Mouse (Mus musculus) forebrain, embryonic 12.5 days (tissue): ENCODE data around the gene Iqcf5. TPM values are rescaled to one million over a fixed set of nuclear protein-coding genes. Genes with fewer than 3 reads are reported as not detected.

Experiments
- ATAC-seq: fragments of 200-750 bp; cut with Nextera tagmentation; 2 replicates; pipeline ENCODE4 v1.8.0; 2017; ENCODE audit warnings: moderate TSS enrichment; ENCODE audit not compliant: low FRiP score
- H3K27ac ChIP-seq: fragments of 300-500 bp; sonication (generic); 2 replicates; pipeline ENCODE4 v1.5.1; 2016; ENCODE audit warnings: mild to moderate bottlenecking
- H3K27me3 ChIP-seq: fragments of 300-500 bp; sonication (generic); 2 replicates; pipeline ENCODE4 v1.6.1; 2016; ENCODE audit warnings: mild to moderate bottlenecking
- H3K36me3 ChIP-seq: fragments of 300-500 bp; sonication (generic); replicated peaks from 2 replicates; pipeline ENCODE4 v1.6.1; 2016; ENCODE audit warnings: mild to moderate bottlenecking
- H3K4me1 ChIP-seq: fragments of 300-500 bp; sonication (generic); 2 replicates; pipeline ENCODE4 v1.6.1; 2016
- H3K4me2 ChIP-seq: fragments of 300-500 bp; sonication (generic); 2 replicates; pipeline ENCODE4 v1.6.1; 2016; ENCODE audit warnings: mild to moderate bottlenecking, moderate library complexity
- H3K4me3 ChIP-seq: fragments of 300-500 bp; sonication (generic); replicated peaks from 2 replicates; pipeline ENCODE4 v1.5.1; 2016; ENCODE audit warnings: mild to moderate bottlenecking
- H3K9ac ChIP-seq: fragments of 300-500 bp; sonication (generic); 2 replicates; pipeline ENCODE4 v1.6.1; 2016; ENCODE audit warnings: mild to moderate bottlenecking
- H3K9me3 ChIP-seq: fragments of 300-500 bp; sonication (generic); 2 replicates; pipeline ENCODE4 v1.6.1; 2016
- WGBS: fragments of 180-500 bp; shearing (Covaris S2); methylation state at CpG from one replicate; pipeline ENCODE4 v1.1.7; 2016; 5-methylcytosine and 5-hydroxymethylcytosine counted together
- polyA plus RNA-seq: library from polyadenylated mRNA; unstranded; fragments of >200 nt; fragmentation: Nextera tagmentation; extraction: Ambion mirVana; gene quantifications from 2 replicates; pipeline ENCODE4 v1.2.1, GENCODE M21; 2016

Iqcf5 gene
- polyA plus RNA-seq = not detected in 2 replicates

GRCm38 (mm10) chr9:106514273-106514672, at the start of gene Iqcf5:
Iqcf5 (plus strand) TSS chr9:106514573.
- Histone ChIP-seq H3K4me1 (no peaks in the 10 kb centered on the region), H3K36me3 (no peaks in the 10 kb centered on the region), H3K9me3 (no peaks in the 10 kb centered on the region), H3K4me2 (no peak within 1 kb of the TSS), H3K9ac (no peak within 1 kb of the TSS), H3K27ac (no peak within 1 kb of the TSS), H3K27me3 (no peaks in the 10 kb centered on the region), H3K4me3 (no peak within 1 kb of the TSS)
- 89% methylated on average over 4 of the region's 4 CpGs for WGBS
- ATAC-seq = no peak

- Histone ChIP-seq H3K4me3 (peak overlapping the region; percentile 46), H3K36me3 (peaks cover 53% of the 10 kb centered on the region), H3K27me3 (peaks cover 19% of the 10 kb centered on the region), H3K27ac (peak overlapping the region; percentile 67), H3K9me3 (no peaks in the 10 kb centered on the region), H3K4me1 (peaks cover 33% of the 10 kb centered on the region), H3K9ac (peak overlapping the region; percentile 66), H3K4me2 (peak overlapping the region; percentile 84)
- peak; percentile 76 for ATAC-seq
- WGBS = 1% methylated on average over 93 of the region's 99 CpGs
These were observed 49.4 kb upstream of the Iqcf5 start for GRCm38 (mm10) chr9:106464751-106465541.

GRCm38 (mm10) chr9:106465571-106466200, 48.7 kb upstream of the Iqcf5 start, which contains the start of gene Gpr62:
Gpr62 (minus strand) TSS chr9:106465938.
- Histone ChIP-seq H3K9ac (peak within 1 kb of the TSS; percentile 66), H3K4me1 (peaks cover 25% of the 10 kb centered on the region), H3K9me3 (no peaks in the 10 kb centered on the region), H3K4me3 (peak within 1 kb of the TSS; percentile 46), H3K27me3 (peaks cover 19% of the 10 kb centered on the region), H3K27ac (peak within 1 kb of the TSS; percentile 67), H3K36me3 (peaks cover 45% of the 10 kb centered on the region), H3K4me2 (peak within 1 kb of the TSS; percentile 84)
- peak; percentile 16 for ATAC-seq
- WGBS = 32% methylated on average over 26 of the region's 26 CpGs

GRCm38 (mm10) chr9:106466721-106467120, 47.7 kb upstream of the Iqcf5 start:
- no peak overlapping the region for H3K27ac ChIP-seq
- no peak for ATAC-seq
- no peaks in the 10 kb centered on the region for H3K9me3 ChIP-seq
- no peak overlapping the region for H3K4me2 ChIP-seq
- peaks cover 20% of the 10 kb centered on the region for H3K27me3 ChIP-seq
- 94% methylated on average over 6 of the region's 6 CpGs for WGBS
- peaks cover 35% of the 10 kb centered on the region for H3K36me3 ChIP-seq
- no peak overlapping the region for H3K9ac ChIP-seq
- peaks cover 26% of the 10 kb centered on the region for H3K4me1 ChIP-seq
- H3K4me3 ChIP-seq = no peak overlapping the region

- H3K27ac ChIP-seq = no peak overlapping the region
- H3K9ac ChIP-seq = no peak overlapping the region
- ATAC-seq = no peak
- peaks cover 25% of the 10 kb centered on the region for H3K36me3 ChIP-seq
- H3K4me3 ChIP-seq = no peak overlapping the region
- peaks cover 34% of the 10 kb centered on the region for H3K4me1 ChIP-seq
- H3K9me3 ChIP-seq = no peaks in the 10 kb centered on the region
- WGBS = 89% methylated on average over 7 of the region's 7 CpGs
- H3K4me2 ChIP-seq = no peak overlapping the region
- H3K27me3 ChIP-seq = peaks cover 19% of the 10 kb centered on the region
These were observed 46.6 kb upstream of the Iqcf5 start for GRCm38 (mm10) chr9:106467746-106468145.

- H3K4me1 ChIP-seq = peaks cover 33% of the 10 kb centered on the region
- WGBS = 86% methylated on average over 6 of the region's 6 CpGs
- H3K27me3 ChIP-seq = peaks cover 16% of the 10 kb centered on the region; the same call in 1 of the 2 replicates
- H3K4me3 ChIP-seq = no peak overlapping the region
- H3K27ac ChIP-seq = no peak overlapping the region
- no peak for ATAC-seq
- H3K9me3 ChIP-seq = no peaks in the 10 kb centered on the region
- H3K9ac ChIP-seq = no peak overlapping the region
- H3K36me3 ChIP-seq = peaks cover 10% of the 10 kb centered on the region
- no peak overlapping the region for H3K4me2 ChIP-seq
These were observed 45.1 kb upstream of the Iqcf5 start for GRCm38 (mm10) chr9:106469317-106469716.

- ATAC-seq = no peak
- WGBS = 72% methylated on average over 9 of the region's 9 CpGs
- Histone ChIP-seq H3K27ac (no peak overlapping the region), H3K4me3 (no peak overlapping the region), H3K4me2 (no peak overlapping the region), H3K27me3 (peaks cover 16% of the 10 kb centered on the region; the same call in 1 of the 2 replicates), H3K9ac (no peak overlapping the region), H3K4me1 (peaks cover 33% of the 10 kb centered on the region), H3K9me3 (no peaks in the 10 kb centered on the region), H3K36me3 (peaks cover 7% of the 10 kb centered on the region)
These were observed 44.6 kb upstream of the Iqcf5 start for GRCm38 (mm10) chr9:106469776-106470175.

GRCm38 (mm10) chr9:106470991-106471750, 43.2 kb upstream of the Iqcf5 start:
- no peak overlapping the region for H3K27ac ChIP-seq

GRCm38 (mm10) chr9:106471892-106472291, 42.5 kb upstream of the Iqcf5 start:
- ATAC-seq = no peak
- 22% methylated on average over 5 of the region's 5 CpGs for WGBS
- Histone ChIP-seq H3K9ac (no peak overlapping the region; the same call in 1 of the 2 replicates), H3K36me3 (no peaks in the 10 kb centered on the region), H3K4me2 (no peak overlapping the region), H3K4me3 (no peak overlapping the region), H3K27me3 (peaks cover 14% of the 10 kb centered on the region; the same call in 1 of the 2 replicates), H3K4me1 (peaks cover 32% of the 10 kb centered on the region), H3K9me3 (no peaks in the 10 kb centered on the region), H3K27ac (no peak overlapping the region)

More at GRCm38 (mm10) chr9:106470991-106471750, 43.2 kb upstream of the Iqcf5 start:
- Histone ChIP-seq H3K27me3 (peaks cover 14% of the 10 kb centered on the region; the same call in 1 of the 2 replicates), H3K4me3 (no peak overlapping the region), H3K36me3 (no peaks in the 10 kb centered on the region), H3K9me3 (no peaks in the 10 kb centered on the region), H3K4me2 (no peak overlapping the region), H3K9ac (no peak overlapping the region; the same call in 1 of the 2 replicates), H3K4me1 (peaks cover 27% of the 10 kb centered on the region)
- 67% methylated on average over 14 of the region's 14 CpGs for WGBS
- ATAC-seq = no peak

GRCm38 (mm10) chr9:106472321-106472720, 42.1 kb upstream of the Iqcf5 start:
- no peaks in the 10 kb centered on the region for H3K36me3 ChIP-seq
- no peak overlapping the region for H3K9ac ChIP-seq
- peaks cover 32% of the 10 kb centered on the region for H3K4me1 ChIP-seq
- no peak overlapping the region for H3K4me3 ChIP-seq
- peaks cover 14% of the 10 kb centered on the region; the same call in 1 of the 2 replicates for H3K27me3 ChIP-seq
- WGBS = 73% methylated on average over 4 of the region's 4 CpGs
- no peak overlapping the region for H3K4me2 ChIP-seq
- no peak for ATAC-seq
- H3K27ac ChIP-seq = no peak overlapping the region
- H3K9me3 ChIP-seq = no peaks in the 10 kb centered on the region

GRCm38 (mm10) chr9:106473081-106473752, 41.2 kb upstream of the Iqcf5 start:
- Histone ChIP-seq H3K9ac (no peak overlapping the region), H3K4me2 (no peak overlapping the region), H3K4me3 (no peak overlapping the region), H3K4me1 (peaks cover 40% of the 10 kb centered on the region), H3K9me3 (no peaks in the 10 kb centered on the region), H3K27ac (no peak overlapping the region), H3K27me3 (peaks cover 14% of the 10 kb centered on the region; the same call in 1 of the 2 replicates), H3K36me3 (no peaks in the 10 kb centered on the region)
- 88% methylated on average over 16 of the region's 16 CpGs for WGBS
- ATAC-seq = no peak
